Mouse (Mus musculus) thymus, postnatal 14 days (tissue): ENCODE data around the gene Gm5141.
"Not testable (repeated sequence)": the region's sequence is repeated elsewhere in the genome, so short reads cannot be mapped to it uniquely, and the experiment has no call there.

Source experiments
- DNase-seq: peaks from one replicate; pipeline ENCODE4 v3.0.0; 2021

Gene Gm5141

DNA sequence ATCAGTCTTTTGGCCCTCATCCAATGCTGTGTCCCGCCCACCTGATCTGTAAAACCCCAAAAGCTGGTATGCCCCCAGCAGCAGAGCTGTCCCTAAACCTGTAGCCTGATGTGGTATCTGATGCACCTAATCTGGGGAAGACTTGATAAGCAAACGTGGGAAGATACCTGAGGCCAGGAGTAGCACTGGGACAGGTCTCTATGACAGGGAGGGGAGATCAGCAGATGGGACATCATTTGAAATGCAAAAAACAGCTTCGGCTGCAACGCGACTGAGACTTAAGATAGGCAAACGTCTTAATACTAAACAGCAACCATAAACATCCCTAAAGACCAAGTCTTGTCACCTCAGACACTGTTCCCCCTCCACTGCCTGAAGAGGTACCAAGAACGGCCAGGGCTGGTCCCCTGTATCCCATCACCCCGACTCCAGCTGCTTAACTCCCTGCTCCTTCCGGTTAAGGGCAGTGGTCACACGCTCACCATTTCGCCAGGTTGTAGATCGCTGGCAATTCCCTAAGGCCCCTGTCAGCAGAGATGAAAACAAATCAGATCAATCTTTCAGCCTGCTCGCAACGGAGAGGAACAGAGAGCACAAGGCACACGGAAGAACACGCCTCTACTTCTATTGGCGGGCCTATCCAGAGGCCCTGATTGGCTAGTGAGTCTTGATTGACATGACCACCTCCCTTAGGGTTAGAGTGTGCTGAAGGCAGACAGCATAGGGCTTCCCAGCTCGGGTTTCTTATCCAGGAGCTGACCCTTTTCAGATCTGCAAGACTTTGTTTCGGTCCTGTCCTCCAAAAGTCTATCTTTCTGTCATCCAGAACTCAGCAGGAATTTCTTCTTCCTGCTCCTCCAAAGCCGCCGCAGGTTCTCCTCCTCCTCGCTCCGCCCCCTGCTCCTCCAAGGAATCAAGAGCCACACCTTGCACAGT is at the start of gene Gm5141:
Gm5141 (minus strand) TSS at position 610 of the 936 bp plus-strand sequence.
- peak; percentile 37 for DNase-seq

- no peak for DNase-seq
Observed at GRCm38 (mm10) chr13:62833341-62833740, 47.7 kb upstream of the Gm5141 start.

DNA sequence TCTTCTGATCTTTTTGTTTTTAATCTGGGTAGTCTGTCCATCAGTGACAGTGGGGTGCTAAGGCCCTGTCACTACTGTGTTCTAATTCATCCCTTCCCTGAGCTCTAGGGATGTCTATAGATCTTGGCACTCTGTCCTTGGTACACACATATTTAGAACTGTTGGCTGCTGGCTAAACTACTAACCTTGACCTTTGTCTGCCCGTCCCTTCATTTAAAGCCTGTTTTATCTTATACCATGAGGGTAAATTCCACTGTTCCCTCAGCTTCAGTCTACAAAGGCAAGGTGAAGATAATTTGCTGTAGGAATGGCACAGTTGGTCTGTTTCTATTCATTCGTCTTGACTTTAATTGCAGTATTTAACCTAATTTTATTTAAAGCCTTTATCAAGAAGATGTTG is 46.6 kb upstream of the Gm5141 start:
- no peak for DNase-seq

DNA sequence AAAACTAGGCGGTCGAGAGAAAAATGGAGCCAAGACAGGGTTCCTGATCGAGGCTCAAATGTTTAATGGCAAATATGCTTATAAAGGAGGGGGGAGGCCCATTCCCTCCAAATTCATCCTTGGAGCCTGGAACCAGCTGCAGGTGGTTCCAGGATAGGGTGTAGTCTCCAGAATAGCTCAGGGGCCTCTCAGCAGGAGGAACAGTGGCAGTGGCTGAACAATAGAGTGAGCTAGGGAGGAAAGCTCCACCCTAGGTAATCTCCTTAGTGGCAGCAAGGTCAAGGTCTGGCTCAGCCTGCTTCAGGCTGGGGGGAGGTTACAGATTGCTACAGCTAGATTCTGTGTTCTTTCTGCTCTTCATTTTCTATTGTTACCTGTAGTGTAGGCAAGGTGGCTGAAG is 30.1 kb upstream of the Gm5141 start:
- not testable (repeated sequence) for DNase-seq

GRCm38 (mm10) chr13:62812713-62813112 is 27.1 kb upstream of the Gm5141 start:
- no peak for DNase-seq

DNA sequence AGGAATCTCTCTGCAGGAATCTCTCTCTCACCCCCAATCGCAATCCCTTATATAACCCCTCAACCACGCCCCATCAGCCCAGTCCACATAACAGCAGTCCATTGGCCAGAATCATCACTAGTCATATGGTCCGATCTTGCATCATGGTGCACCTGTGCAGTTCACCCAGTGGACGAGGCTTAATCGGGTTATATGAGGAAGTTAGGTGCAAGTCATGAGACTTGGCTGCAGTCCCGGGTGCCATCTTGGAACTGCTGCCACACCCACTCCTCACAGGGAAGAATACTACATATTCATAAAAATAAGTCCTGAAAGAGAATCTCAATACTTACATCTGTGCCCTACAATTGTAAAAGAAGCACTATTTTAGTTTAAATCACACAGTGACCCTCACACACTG is 22.4 kb upstream of the Gm5141 start:
- DNase-seq, result not testable (repeated sequence)

DNA sequence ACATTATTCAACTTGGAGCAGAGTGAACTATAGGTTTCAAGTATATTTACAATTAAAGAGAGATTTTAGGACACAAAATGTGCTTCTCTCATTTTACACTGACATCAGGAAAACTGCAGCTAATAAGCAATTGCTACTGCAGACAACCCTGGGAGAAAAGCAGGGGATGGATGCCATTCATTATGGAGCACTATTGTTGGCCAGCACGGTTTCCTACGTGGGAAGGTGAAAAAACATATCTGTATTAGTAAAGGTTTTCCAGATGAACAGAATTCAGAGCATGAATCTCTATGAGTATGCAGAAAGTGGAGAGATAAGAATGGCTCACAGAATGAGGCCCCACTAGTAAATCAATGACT is 506 bp upstream of the Gm5141 start:
- not testable (repeated sequence) for DNase-seq

DNA sequence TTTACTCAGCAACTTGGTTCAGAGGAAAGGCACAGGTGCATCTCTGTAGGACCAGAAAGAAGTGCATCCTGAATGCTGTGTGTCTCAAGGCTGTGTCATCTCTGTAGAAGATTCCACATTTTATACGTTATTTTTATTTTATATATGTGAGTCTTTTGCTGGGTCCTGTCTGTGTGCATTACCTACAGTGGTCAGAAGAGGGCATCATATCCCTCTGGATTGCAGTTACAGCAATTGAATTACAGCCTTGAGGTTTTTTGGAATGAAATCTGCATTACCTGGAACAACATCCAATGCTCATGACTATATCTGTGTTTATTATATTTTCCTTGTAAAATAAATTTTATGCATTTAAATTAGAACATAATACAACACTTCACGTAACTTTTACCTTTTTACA is 21.8 kb downstream of the Gm5141 start:
- peak; percentile 44 for DNase-seq

DNA sequence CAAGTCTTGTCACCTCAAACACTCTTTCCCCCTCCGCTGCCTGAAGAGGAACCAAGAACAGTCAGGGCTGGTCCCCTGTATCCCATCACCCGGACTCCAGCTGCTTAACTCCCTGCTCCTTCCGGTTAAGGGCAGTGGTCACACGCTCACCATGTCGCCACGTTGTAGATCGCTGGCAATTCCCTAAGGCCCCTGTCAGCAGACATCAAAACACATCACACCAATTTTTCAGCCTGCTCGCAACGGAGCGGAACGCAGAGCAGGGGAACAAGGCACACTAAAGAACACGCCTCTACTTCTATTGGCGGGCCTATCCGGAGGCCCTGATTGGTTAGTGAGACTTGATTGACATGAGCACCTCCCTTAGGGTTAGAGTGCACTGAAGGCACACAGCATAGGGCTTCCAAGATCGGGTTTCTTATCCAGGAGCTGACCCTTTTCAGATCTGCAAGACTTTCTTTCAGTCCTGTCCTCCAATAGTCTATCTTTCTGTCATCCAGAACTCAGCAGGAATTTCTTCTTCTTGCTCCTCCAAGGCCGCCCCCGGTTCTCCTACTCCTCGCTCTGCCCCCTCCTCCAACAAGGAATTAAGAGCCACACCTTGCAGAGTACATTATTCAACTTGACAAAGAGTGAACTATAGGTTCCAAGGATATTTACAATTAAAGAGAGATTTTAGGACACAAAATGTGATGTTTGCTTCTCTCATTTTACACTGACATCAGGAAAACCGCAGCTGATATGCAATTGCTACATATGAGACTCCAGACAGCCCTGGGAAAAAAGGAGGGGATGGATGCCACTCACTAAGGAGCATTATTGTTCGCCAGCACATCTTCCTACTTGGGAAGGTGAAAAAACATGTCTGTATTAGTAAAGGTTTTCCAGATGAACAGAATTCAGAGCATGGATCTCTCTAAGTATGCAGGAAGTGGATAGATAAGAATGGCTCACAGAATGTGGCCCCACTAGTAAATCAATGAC is 24.9 kb downstream of the Gm5141 start, which contains the start of gene Platr25:
Platr25 (minus strand) TSS at position 278 of the 984 bp plus-strand sequence.
- peak; percentile 75 for DNase-seq

GRCm38 (mm10) chr13:62733322-62733721 is 52.3 kb downstream of the Gm5141 start:
- DNase-seq, result no peak
